Mouse (Mus musculus) heart, embryonic 16.5 days (tissue): ENCODE measurements around the gene Adcy6. TPM values are rescaled to one million over a fixed set of nuclear protein-coding genes. Genes with fewer than 3 reads are reported as not detected.

ENCODE experiments used
- ATAC-seq: fragments of 200-750 bp; cut with Nextera tagmentation; replicated peaks from 2 replicates; pipeline ENCODE4 v1.8.0; 2017; ENCODE audit warnings: moderate number of reproducible peaks; ENCODE audit not compliant: insufficient read depth, low FRiP score; ENCODE audit errors: extremely low read depth
- H3K27ac ChIP-seq: fragments of 300-500 bp; sonication (generic); 2 replicates; pipeline ENCODE4 v1.5.1; 2014; ENCODE audit warnings: mild to moderate bottlenecking, low read length, control low read depth, moderate library complexity
- H3K27me3 ChIP-seq: fragments of 300-500 bp; sonication (generic); 2 replicates; pipeline ENCODE4 v1.6.1; 2014; ENCODE audit warnings: low read length, mixed read lengths; ENCODE audit not compliant: control insufficient read depth, insufficient read depth
- H3K36me3 ChIP-seq: fragments of 300-500 bp; sonication (generic); 2 replicates; pipeline ENCODE4 v1.6.1; 2014; ENCODE audit not compliant: control insufficient read depth, insufficient read depth
- H3K4me1 ChIP-seq: fragments of 300-500 bp; sonication (generic); 2 replicates; pipeline ENCODE4 v1.6.1; 2014; ENCODE audit warnings: low read length, mixed read lengths; ENCODE audit not compliant: control insufficient read depth, insufficient read depth
- H3K4me2 ChIP-seq: fragments of 300-500 bp; sonication (generic); 2 replicates; pipeline ENCODE4 v1.6.1; 2014; ENCODE audit warnings: low read depth, mild to moderate bottlenecking, control low read depth, low read length
- H3K4me3 ChIP-seq: fragments of 300-500 bp; sonication (generic); 2 replicates; pipeline ENCODE4 v1.5.1; 2014; ENCODE audit warnings: mild to moderate bottlenecking, control low read depth, low read length
- H3K9ac ChIP-seq: fragments of 300-500 bp; sonication (generic); 2 replicates; pipeline ENCODE4 v1.6.1; 2014; ENCODE audit warnings: low read length, control low read depth
- H3K9me3 ChIP-seq: fragments of 300-500 bp; sonication (generic); replicated peaks from 2 replicates; pipeline ENCODE4 v1.6.1; 2016; ENCODE audit warnings: low read length; ENCODE audit not compliant: control insufficient read depth
- WGBS: fragments of 180-500 bp; shearing (Covaris S2); extraction: QIAGEN DNeasy Blood & Tissue Kit; methylation state at CpG from one replicate; pipeline ENCODE4 v1.1.7; 2014; 5-methylcytosine and 5-hydroxymethylcytosine counted together
- polyA plus RNA-seq: library from polyadenylated mRNA; unstranded; fragments of >200 nt; fragmentation: Nextera tagmentation; extraction: Ambion mirVana; gene quantifications from 2 replicates; pipeline ENCODE4 v1.2.1, GENCODE M21; 2015

Gene Adcy6
- polyA plus RNA-seq = 39.0 and 47.1 TPM in 2 replicates

GRCm38 (mm10) chr15:98609331-98610130 is at the start of gene Adcy6:
Adcy6 (minus strand) TSS chr15:98610076.
- H3K9ac ChIP-seq = peak within 1 kb of the TSS; percentile 98

DNA sequence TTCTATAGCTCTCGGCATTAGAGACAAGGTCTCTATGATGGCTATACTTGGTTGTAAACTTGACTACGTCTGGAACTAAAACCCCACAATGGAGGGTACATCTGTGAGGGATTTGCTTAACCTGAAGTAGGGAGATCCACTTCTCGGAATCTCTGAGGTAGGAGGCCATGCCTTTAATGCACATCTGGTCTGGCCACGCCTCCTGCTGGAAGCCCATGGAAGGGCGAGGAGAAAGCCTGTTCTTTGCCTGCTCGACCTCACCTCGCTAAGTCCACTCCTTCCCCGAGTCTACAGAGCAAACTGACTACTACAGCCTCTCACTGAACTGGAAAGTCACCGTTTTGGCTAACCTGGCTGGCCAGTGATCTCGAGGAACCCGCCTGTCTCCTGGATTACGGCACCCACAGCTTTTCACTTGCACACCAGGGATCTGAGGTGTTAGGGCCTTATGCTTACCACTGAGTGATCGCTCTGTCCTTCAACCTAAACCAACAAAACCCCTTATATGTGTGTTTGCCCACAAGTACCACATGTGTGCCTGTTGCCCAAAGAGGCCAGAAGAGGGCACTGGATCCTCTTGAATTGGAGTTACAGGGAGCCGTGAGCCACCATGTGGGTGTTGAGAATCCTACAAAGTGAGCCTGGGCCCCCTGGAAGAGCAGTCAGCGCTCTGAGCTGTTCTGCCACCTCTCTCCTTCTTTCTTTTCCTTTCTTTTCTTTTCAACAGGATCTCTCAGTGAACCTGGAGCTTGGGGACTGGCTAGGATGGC is 47.3 kb upstream of the Adcy6 start:
- ATAC-seq = no peak
- H3K9ac ChIP-seq = no peak overlapping the region
- H3K4me2 ChIP-seq = no peak overlapping the region
- no peak overlapping the region for H3K4me3 ChIP-seq
- no peaks in the 10 kb centered on the region for H3K9me3 ChIP-seq
- WGBS = 83% methylated on average over 15 of the region's 15 CpGs
- no peak overlapping the region for H3K27ac ChIP-seq
- H3K36me3 ChIP-seq = peaks cover 64% of the 10 kb centered on the region
- peaks cover 10% of the 10 kb centered on the region for H3K4me1 ChIP-seq
- no peaks in the 10 kb centered on the region for H3K27me3 ChIP-seq

More at GRCm38 (mm10) chr15:98609331-98610130, at the start of gene Adcy6:
- peak within 1 kb of the TSS; percentile 99 for H3K27ac ChIP-seq
- peaks cover 31% of the 10 kb centered on the region for H3K4me1 ChIP-seq
- H3K4me2 ChIP-seq = peak within 1 kb of the TSS; percentile 88
- ATAC-seq = peak; percentile 54
- H3K4me3 ChIP-seq = peak within 1 kb of the TSS; percentile 94
- WGBS = under 1% methylated on average over 65 of the region's 75 CpGs
- H3K9me3 ChIP-seq = no peaks in the 10 kb centered on the region
- no peaks in the 10 kb centered on the region for H3K36me3 ChIP-seq
- no peaks in the 10 kb centered on the region for H3K27me3 ChIP-seq

- Histone ChIP-seq H3K36me3 (peaks cover 90% of the 10 kb centered on the region), H3K9ac (no peak overlapping the region), H3K9me3 (no peaks in the 10 kb centered on the region), H3K27me3 (no peaks in the 10 kb centered on the region), H3K4me3 (no peak overlapping the region), H3K4me1 (no peaks in the 10 kb centered on the region), H3K27ac (no peak overlapping the region), H3K4me2 (no peak overlapping the region)
- no peak for ATAC-seq
- whole genome bisulfite sequencing = 91% methylated on average over 8 of the region's 8 CpGs
These were observed 42.3 kb upstream of the Adcy6 start for GRCm38 (mm10) chr15:98652174-98652573.

GRCm38 (mm10) chr15:98651431-98651830 is 41.6 kb upstream of the Adcy6 start:
- ATAC-seq = no peak

GRCm38 (mm10) chr15:98648071-98648470 is 38.2 kb upstream of the Adcy6 start:
- Histone ChIP-seq H3K27ac (no peak overlapping the region), H3K4me3 (no peak overlapping the region), H3K27me3 (no peaks in the 10 kb centered on the region), H3K9ac (no peak overlapping the region), H3K9me3 (no peaks in the 10 kb centered on the region), H3K4me1 (no peaks in the 10 kb centered on the region), H3K36me3 (peaks cover 77% of the 10 kb centered on the region), H3K4me2 (no peak overlapping the region)
- 96% methylated on average over 3 of the region's 3 CpGs for WGBS
- ATAC-seq = no peak

More at GRCm38 (mm10) chr15:98651431-98651830, 41.6 kb upstream of the Adcy6 start:
- Histone ChIP-seq H3K27me3 (no peaks in the 10 kb centered on the region), H3K4me3 (no peak overlapping the region), H3K36me3 (peaks cover 88% of the 10 kb centered on the region), H3K4me1 (no peaks in the 10 kb centered on the region), H3K4me2 (no peak overlapping the region), H3K9me3 (no peaks in the 10 kb centered on the region), H3K9ac (no peak overlapping the region), H3K27ac (no peak overlapping the region)
- WGBS = 90% methylated on average over 15 of the region's 15 CpGs

- Histone ChIP-seq H3K27ac (no peak overlapping the region), H3K27me3 (no peaks in the 10 kb centered on the region), H3K9ac (no peak overlapping the region), H3K4me1 (no peaks in the 10 kb centered on the region), H3K4me3 (no peak overlapping the region), H3K9me3 (no peaks in the 10 kb centered on the region), H3K36me3 (peaks cover 70% of the 10 kb centered on the region), H3K4me2 (no peak overlapping the region)
- ATAC-seq = no peak
- 83% methylated on average over 10 of the region's 10 CpGs for WGBS
These were observed 37.4 kb upstream of the Adcy6 start for GRCm38 (mm10) chr15:98647308-98647707.

DNA sequence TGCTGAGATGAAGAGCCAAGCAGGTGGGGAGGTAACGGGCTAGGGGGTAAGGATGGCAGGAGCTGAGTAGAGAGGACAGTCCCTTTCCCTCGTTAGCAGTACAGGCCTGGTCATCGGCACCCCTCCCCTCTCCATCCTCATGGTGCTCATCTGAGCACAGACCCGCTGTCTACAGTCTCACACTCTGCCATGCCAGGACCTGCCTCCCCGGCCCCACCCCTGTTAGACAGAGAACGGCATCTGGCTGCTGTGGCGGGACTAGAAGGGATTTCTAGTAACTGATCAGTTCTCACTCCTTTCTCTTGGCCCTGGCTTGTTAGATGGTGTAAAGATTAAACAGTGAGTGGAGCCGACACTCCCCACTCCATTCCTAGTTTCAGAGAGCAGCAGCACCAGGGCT is 36.9 kb upstream of the Adcy6 start:
- 77% methylated on average over 8 of the region's 8 CpGs for WGBS
- H3K4me1 ChIP-seq = no peaks in the 10 kb centered on the region
- H3K4me3 ChIP-seq = no peak overlapping the region
- no peak for ATAC-seq
- no peak overlapping the region for H3K4me2 ChIP-seq
- H3K9me3 ChIP-seq = no peaks in the 10 kb centered on the region
- no peaks in the 10 kb centered on the region for H3K27me3 ChIP-seq
- peaks cover 64% of the 10 kb centered on the region for H3K36me3 ChIP-seq
- H3K27ac ChIP-seq = no peak overlapping the region
- H3K9ac ChIP-seq = no peak overlapping the region

GRCm38 (mm10) chr15:98645057-98646026 is 35.5 kb upstream of the Adcy6 start:
- Histone ChIP-seq H3K36me3 (peaks cover 51% of the 10 kb centered on the region), H3K4me1 (no peaks in the 10 kb centered on the region), H3K9me3 (no peaks in the 10 kb centered on the region), H3K27ac (no peak overlapping the region), H3K4me3 (no peak overlapping the region), H3K4me2 (no peak overlapping the region), H3K9ac (no peak overlapping the region), H3K27me3 (no peaks in the 10 kb centered on the region)
- no peak for ATAC-seq
- 87% methylated on average over 24 of the region's 24 CpGs for WGBS
